Mouse (Mus musculus): ENCODE results near the gene Eif5a.

- no peak for TF ChIP-seq CTCF (conservative IDR thresholded peaks at IDR 0.05; ENCODE audit: insufficient read depth, insufficient read length, low read depth, low read length)
- no peak for TF ChIP-seq POLR2A (IDR thresholded peaks at IDR 0.05; ENCODE audit: low read depth, low read length)
Observed at GRCm38 (mm10) chr11:69970222-69970621, 48.5 kb upstream of the Eif5a start.

Measured in kidney, adult 2 months (tissue).